Mouse (Mus musculus) inflammation-experienced regulatory T-cells, adult 6 months (primary cell): Measurements from ENCODE around the gene Nedd4. TPM values are rescaled to one million over a fixed set of nuclear protein-coding genes. Genes with fewer than 3 reads are reported as not detected.

Experiments
- ATAC-seq: one replicate; pipeline ENCODE4 v1.8.0; 2017
- polyA plus RNA-seq, 3 experiments: library from polyadenylated mRNA; unstranded; fragments of 100-300 nt; shearing (Covaris generic); gene quantifications; one replicate each; pipeline ENCODE4 v1.2.1; 2017

Nedd4 gene
- polyA plus RNA-seq, 3 experiments from 2014 or later: 2.2 to 8.3 (median 2.5) TPM

DNA sequence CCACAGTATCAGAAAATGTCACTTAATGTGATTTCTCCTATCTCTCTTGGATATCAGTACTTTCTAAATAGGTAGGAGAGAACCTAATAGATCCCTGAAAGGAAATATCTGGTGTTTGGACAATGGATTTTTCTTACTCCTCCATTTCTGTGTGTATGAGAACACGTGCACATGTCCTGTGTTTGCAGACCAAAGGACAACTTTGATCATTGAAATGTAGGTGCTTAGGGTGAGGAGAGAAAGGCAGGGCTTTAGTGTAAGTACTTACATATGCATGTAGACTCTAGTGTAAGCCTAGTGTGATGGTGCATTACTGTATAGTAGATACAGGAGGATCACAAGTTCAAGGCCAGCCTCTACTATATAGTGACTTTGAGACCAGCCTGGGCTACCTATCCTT lies 21.1 kb downstream of the Nedd4 start:
- ATAC-seq: no peak

DNA sequence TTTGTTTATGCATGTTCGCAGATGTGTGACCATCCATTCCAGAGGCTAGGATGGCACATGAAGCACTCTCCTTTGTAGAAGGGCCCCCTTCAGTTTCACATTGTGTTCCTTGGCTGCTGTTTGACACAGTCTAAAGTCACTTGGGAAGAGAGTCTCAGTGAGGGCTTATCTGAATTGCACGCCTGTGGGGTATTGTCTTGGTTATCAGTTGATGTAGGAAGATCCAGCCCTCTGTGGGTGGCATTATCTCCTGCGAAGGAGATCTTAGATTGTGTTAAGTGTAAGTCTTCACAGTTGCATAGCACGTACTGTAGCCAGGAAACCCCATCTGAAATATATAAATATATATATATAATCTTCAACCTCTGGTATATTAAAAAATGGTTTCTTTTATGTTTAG lies 23.1 kb downstream of the Nedd4 start:
- no peak for ATAC-seq

DNA sequence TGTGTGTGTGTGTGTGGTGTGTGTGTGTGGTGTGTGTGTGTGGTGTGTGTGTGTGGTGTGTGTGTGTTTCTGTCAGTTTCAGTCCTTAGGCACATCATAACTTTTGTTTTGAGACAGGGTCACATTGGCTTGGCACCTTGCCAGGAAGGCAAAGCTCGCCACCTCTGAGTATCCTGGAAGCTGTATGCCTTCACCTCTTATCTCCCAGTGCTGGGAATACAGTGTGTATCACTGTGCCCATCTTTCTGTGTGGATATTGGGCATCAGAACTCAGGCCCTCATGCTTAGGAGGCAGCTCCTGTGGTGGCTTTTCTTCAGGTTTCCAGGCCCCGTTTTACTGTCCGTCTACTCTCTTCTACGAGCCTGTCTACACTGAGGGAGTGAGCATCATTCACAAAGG lies 24.4 kb downstream of the Nedd4 start:
- ATAC-seq: no peak

DNA sequence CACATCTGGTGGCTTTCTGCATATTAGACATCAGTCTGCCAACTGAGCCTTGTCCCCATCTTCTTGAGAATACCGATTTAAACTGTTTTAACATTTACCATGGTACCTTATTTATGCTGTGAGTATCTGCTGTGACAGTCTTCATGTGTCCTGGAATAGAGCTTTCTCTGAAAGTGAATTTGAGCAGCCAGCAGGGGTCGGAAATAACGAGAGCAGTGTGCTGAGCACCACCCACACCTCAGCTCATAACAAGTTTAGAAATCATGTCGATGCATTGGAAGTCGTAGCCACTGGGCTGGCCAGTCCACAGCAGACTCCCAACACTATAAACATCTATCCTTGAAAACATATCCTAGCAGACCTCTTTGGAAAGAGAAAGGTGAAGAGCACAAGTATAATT lies 27.4 kb downstream of the Nedd4 start:
- no peak for ATAC-seq

DNA sequence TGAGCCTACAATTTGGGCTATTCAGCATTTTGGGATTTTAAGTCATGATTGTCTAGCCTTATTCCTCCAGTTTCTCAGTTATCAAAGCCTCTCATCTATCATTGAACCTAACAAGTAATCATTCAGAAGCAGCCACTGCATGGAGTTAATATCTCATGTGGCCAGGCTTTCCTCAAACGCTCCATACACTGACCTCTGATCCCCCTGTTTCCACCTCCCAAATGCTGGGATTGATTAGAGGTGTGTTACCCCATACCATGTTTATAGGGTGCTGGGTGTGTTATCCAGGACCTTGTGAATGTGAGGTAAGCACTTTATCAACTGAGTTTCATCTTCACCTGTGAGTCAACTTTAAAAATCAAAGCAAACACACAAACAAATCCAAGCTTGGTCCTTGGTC lies 28.7 kb downstream of the Nedd4 start:
- no peak for ATAC-seq

DNA sequence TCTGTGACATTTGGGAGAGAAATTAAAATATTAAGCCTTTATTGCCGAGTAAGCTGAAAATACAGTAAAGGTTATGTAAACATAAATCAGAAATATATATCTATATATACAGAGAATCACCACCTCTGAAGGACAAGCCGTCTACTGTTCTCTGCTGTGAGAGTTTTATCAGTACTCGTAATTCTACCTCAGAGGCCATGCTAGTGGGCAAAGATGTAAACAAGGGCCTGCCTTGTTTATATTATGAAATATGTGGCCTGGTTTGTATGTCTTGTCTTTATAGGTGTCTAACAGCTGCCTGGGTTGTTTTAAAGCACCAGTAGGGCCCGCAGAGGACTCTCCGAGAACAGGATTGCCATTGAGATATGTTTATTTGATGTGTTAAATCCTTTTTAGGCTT lies 29.8 kb downstream of the Nedd4 start:
- ATAC-seq: no peak

DNA sequence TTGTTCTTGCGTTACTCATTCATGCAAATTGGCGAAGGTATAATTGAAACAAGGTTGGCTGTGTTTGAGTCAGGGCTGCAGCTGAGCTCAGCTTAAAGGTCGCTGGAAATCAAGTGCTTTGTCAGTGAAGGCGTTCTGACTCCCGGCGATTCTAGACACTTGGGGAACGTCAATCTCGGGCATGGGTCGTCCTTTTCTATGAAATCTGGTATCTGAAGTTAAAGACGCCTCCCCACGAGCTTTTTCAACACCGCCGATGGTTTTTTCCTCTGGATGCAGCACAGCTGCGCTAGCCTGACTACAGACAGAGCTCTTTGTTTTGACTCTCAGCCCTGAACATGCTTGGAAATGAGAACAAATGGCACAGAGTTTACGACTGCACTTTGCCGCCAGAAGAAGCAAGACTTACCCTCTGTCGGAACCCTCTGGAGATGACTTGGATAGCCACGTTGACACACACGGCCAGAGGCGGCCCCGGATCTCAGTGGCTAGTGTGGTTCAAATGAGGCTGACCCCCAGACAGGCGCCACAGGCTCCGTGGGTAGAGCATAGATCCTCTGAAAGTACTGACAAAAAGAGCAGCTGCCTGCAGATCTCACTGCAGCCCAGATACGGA lies 31.0 kb downstream of the Nedd4 start:
- no peak for ATAC-seq

DNA sequence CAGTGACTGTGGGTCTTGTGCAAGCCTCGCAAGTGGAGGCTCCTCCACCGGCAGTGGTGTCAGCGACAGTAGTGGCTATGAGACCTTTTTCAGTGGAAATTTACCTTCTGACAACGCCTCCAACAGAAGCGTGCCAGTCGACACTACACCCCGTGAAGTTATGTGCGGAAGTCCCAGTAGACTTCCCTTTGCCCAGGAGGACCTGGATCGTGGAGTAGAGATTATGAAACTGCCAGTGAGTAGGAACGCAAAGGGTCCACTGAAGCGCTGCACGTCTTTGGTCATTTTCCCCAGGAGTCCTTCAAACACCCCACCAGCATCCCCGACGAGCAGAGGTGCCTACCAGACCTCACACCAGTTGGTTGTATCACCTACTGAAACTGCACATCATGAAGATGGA lies 31.7 kb downstream of the Nedd4 start:
- no peak for ATAC-seq

DNA sequence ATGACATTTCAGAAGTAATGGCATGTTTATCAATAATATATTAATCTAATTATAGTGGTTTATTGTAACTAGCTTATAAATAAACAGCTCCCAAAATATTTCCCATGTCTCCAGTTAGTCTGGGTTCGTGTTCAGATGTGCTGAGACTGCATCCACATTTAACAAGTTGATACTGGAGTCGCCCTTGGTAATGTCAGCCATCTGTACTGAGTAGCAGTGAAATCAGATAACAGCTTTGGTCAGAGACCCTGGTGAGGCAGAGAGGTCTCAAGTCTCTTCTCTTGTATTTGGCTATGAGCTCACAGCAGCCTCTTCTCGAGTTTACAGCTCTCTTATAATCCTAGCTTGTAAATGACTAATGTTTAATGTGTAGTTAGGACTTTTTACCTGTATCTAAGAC lies 34.4 kb downstream of the Nedd4 start:
- no peak for ATAC-seq

DNA sequence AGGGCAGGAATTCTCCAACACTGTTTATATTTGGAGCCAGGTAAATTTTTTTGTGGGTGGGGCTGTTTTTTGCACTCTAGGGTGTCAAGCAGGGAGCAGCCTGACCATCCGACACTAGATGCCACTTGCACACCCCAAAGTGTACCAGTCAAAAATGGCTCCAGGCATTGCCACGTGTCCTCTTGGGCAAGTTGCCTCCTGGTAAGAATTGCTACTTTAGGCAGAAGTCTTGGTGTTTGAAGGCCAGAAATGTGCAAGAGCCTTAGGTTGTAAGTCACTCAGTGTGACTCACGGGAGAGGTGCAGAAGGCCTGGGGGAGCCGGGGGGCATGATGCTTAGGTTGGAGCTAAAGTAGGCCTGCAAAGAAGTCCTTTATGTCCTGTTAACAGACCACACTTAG lies 35.6 kb downstream of the Nedd4 start:
- ATAC-seq: no peak

DNA sequence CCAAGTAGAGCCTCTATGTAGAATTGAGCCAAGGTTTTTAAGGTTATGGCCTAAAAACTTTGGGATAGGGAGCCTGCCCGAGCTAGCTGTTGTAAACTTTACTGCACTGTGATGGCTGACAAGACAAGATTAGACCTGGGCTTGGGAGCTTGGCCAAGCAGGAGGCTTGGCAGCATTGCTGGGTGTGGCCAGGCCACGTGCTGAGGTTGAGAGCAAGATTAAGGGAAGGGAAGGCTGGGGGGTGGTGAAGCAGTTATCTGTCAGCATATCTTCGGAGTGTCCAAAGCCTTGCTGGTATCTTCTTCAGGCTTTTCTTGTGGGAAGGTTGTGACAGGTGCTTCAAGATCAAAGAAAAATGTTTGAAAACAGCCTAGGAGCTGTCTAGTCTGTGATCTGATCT lies 37.6 kb downstream of the Nedd4 start:
- ATAC-seq: no peak

DNA sequence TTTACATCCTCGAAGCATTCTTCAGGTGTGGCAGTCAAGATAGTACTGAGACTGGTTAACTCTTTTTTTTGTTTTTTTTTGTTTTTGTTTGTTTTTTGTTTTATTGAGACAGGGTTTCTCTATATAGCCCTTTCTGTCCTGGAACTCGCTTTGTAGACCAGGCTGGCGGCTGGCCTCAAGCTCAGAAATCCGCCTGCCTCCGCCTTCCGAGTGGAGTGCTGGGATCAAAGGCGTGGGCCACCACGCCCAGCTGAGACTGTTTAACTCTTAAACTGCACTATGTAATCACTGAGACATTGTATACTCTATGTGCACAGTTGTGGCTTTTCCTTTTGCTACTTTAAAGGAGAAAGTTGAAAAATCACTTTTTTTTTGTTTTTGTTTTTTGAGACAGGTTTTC lies 39.3 kb downstream of the Nedd4 start:
- no peak for ATAC-seq

DNA sequence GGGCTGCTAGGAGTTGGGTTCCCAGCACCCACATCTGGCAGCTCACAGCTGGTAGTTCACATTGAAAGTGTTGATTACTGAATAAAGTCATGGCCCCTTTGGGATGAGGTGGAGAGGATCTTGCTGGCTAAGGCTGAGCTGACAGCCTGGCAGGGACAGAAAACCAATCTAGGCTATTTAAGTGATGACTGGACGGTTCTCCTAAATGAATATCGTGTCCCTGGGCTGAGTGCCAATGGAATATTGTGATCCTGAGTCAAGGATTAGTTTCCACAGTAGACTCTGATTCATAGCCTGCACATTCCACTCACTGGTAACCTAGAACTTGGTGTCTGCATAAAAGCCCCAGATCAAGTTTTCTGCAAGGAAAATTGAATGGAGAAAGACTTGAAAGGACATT lies 39.9 kb downstream of the Nedd4 start:
- ATAC-seq: no peak

DNA sequence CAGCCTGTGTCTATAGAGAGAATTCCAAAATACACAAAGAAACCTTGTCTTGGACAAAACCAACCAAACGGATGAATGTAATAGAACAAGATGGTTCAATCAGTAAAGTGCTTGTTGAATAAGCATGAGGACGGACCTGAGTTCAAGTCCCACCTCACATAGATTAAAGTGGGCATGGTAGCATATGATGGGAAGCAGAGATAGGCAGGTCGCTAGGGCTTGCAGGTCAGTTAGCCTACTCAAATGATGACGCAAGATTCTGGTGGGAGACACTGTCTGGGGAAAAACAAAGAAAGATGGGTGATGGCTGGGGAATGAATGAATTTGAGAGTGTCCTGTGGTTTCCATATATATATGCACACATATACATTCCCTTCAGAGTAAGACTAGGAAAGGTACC lies 41.0 kb downstream of the Nedd4 start:
- ATAC-seq: no peak

DNA sequence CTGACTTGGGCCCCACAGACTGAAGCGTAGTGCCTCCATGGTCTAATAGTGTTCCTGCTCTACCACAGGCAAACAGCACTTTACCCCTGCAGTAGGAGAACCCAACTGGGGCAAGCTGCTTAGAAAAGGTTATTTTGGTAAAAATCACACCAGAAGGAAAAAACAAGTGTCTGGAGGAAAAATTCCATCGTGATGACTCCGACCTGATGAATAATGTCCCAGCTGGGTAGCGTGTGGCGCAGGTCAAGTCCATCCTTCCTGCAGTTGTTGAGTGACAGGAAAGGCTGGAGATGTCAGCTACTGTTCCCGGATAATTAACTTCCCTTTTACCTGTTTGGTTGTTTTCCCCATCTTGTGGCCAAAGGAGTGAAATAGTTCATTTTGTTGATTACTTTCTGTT lies 41.6 kb downstream of the Nedd4 start:
- no peak for ATAC-seq

DNA sequence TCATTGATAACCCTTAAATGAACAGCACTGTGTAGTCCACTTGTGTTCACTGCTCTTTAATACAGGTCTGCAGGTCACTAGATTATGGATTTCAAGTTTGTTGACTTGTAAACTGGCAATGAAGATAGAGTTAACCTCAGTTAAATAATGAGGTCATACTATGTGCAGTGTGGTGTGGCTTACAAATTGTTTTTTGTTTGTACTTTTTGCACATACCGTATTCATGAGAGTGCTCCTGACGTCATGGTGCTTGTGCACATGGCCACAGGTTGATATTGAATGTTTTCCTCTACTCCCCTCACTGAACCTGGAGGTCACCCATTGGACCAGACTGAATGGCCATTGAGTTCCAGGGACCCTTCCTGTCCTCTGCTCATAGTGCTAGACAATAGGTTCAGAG lies 43.1 kb downstream of the Nedd4 start:
- no peak for ATAC-seq

DNA sequence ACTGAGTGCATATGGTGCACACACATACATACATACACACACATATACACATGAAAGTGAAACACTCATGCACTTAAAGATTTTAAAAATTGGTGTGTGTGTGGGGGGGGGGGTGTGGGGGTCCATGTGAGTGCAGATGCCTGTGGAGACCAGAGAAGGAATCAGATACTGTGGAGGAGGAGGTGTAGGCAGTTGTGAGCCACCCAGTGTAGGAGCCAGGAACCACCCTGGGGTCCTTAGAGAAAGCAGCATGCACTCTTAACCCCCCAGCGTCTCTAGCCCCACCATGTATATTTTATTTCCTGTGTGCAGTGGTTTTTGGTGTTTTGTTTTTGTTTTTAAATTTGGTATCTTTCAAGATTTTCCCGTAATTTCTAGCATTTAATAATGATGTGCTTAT lies 45.9 kb downstream of the Nedd4 start:
- ATAC-seq: no peak

DNA sequence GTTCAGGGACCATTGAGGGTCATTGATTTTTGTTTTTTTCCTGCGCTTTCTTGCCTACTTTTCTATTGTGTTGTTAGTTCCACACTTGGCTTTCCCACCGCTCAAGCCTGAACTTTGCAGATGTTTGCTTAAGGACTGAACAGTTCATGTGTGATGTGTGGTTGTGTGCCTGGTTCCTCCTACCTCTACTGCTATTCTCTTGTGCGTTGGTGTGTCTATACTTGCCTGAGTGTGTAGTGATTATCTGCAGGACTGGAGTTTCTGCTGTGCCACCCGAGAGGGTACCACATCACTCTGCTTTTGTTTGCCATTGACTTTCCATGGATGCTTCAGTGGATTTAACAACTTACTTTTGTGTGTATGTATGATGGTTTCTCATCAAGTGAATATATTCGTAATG lies 46.5 kb downstream of the Nedd4 start:
- no peak for ATAC-seq

DNA sequence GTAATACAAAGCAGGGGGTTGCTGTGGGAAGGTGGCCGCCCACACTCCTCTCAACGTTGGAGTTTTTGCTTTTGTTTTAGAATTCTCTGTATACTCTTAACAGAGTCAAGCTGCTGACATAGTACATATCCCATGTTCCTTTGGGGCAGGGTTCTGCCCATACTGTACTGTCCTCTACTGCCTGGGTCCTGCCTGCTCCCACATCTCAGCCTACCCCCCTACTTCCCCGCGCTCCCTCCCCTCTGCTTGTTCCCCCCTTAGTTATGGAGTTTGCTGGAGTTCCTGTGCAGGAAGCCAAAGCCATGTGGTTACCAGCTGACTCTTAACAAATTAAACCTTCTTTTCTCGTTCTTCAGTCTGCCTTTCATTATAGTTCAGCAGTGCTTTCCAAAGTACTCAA lies 47.9 kb downstream of the Nedd4 start:
- no peak for ATAC-seq

DNA sequence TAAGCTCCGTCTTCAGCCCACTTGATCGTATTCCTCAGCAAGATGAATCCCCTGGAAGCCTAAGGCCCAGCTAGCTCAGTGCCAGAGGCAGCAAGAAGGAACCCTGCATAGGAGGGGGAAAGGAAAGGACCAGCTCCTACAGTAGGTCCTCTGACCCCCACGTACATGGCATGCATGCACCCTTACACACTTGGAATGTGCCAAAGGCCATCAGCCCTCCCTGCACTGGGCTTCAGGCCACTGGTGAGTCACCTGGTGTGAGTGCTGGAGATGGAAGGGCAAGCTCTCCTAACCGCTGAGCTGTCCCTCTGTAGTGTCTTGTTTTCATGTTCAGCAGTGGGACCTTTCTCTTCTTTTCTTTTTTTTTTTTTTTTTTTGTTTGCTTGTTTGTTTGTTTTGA lies 52.8 kb downstream of the Nedd4 start:
- ATAC-seq: no peak

DNA sequence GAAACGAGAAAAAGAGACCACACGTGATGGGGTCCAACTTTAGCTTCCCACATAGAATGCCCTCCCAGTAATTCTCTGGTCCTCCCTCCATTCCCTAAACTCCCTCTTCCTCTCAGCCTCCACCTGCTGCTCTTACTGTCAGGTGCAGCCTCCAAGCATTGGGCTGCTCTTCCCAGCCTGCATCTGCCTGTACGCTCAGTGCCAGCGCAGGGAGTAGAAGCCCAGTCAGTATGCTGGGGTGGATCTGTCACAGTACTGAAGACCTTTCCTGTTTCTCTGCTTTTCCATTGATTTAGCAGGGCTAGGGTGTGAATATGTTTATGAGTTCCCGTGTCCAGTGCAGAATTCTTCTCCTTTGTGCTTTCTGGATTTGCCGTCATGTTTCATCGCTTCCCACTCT lies 54.1 kb downstream of the Nedd4 start:
- ATAC-seq: no peak

DNA sequence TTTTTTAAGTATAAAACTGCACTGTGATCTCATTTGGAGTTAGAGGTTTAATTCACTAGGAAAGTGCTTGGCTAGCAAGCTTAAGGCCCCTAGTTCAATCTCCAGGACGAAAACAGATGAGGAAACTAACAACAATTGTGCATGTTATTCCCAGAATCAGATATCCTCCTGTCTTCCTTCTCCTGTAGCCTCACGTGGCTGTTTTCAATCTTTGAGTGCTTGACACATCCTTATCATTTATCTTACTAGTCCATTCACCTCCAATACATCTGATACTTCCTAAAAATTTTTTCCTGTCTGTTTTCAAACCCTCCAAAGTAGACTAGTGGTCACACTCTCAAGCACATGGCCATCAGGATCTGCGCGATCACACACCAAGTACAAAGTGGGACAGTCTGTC lies 57.0 kb downstream of the Nedd4 start:
- ATAC-seq: no peak

DNA sequence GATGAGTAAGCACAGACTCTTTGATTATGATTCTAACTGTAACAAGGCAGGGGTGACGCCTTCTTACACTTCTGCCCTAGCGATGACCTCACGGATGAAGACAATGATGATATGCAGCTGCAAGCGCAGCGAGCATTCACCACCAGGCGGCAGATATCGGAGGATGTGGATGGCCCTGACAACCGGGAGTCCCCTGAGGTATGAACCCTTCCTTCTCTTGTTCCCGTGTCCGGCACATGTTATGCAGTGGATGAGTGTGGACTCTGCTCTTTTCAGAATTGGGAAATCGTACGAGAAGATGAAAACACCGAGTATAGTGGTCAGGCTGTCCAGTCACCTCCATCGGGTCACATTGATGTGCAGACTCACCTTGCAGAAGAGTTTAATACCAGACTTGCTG lies 59.1 kb downstream of the Nedd4 start:
- ATAC-seq: no peak

DNA sequence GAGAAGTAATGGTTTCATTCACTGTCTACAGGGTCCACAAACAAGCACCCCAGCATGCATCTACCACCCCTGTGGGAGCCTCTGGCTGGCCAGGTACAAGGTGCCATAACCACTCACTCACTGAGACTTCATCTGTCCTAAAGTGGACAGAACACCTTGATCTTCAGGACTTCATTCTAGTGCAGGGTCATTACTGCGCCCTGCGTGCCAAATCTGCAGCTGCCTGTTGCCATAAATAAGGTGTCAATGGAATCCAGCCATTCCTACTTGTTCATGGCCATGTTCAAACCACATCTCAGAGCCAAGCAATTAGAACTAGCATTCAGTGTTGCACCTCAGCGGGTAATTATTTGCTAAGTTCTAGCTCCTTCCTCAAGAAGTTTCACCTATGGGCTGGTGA lies 60.5 kb downstream of the Nedd4 start:
- ATAC-seq: no peak

DNA sequence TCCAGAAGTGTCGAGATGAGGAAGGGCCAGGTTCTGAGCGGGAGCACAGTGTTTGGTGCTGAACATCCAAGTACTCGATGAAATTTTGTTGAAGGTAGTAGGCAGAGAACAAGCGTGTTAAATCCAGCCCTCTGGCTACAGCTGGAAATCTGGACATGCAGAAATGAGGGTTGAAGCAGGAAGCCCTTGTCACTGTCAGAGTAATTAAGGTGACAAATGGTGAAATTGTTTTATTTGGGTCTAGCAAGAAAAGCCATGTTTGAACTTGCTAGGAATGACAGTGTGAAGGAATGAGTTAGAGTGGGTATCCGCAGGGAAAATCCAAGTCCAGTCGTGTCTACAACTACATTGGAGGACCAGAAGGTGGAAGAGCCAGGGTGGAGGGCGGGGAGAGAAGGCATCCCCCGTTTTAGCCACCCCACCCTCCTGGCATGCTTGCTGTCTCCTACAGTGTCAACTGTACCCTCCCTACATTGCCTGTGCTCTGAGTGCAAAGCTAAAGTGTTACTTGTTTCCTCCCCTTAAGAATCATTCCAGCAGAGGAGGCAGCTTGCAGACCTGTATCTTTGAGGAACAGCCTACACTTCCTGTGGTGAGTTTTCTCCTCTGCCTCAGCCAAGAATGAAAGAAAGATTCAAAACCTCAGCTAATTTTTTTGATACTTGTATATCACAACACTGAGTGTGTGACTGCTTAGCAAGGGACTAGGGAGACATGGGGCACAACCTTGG lies 62.5 kb downstream of the Nedd4 start:
- ATAC-seq: no peak
